Mouse (Mus musculus) liver, embryonic 15.5 days (tissue): ENCODE measurements at regions not wholly inside any gene's neighbourhood (a gene's known extent, or its start where the extent isn't known, plus 50 kb on each side); places are given as distances from the start of the nearest gene placed in this dataset.

ENCODE experiments used
- ATAC-seq: fragments of 200-750 bp; cut with Nextera tagmentation; 2 replicates; pipeline ENCODE4 v1.8.0; 2017; ENCODE audit warnings: moderate number of reproducible peaks, mild to moderate bottlenecking, moderate library complexity; ENCODE audit not compliant: insufficient read depth
- H3K27ac ChIP-seq: fragments of 300-500 bp; sonication (generic); replicated peaks from 2 replicates; pipeline ENCODE4 v1.5.1; 2015; ENCODE audit warnings: mild to moderate bottlenecking, inconsistent platforms
- H3K27me3 ChIP-seq: fragments of 300-500 bp; sonication (generic); 2 replicates; pipeline ENCODE4 v1.6.1; 2015; ENCODE audit warnings: mild to moderate bottlenecking, inconsistent platforms
- H3K36me3 ChIP-seq: fragments of 300-500 bp; sonication (generic); replicated peaks from 2 replicates; pipeline ENCODE4 v1.6.1; 2015; ENCODE audit warnings: moderate library complexity, mild to moderate bottlenecking, inconsistent platforms
- H3K4me1 ChIP-seq: fragments of 300-500 bp; sonication (generic); replicated peaks from 2 replicates; pipeline ENCODE4 v1.6.1; 2015; ENCODE audit warnings: inconsistent platforms
- H3K4me2 ChIP-seq: fragments of 300-500 bp; sonication (generic); 2 replicates; pipeline ENCODE4 v1.6.1; 2015; ENCODE audit warnings: moderate library complexity, mild to moderate bottlenecking, inconsistent platforms
- H3K4me3 ChIP-seq: fragments of 300-500 bp; sonication (generic); replicated peaks from 2 replicates; pipeline ENCODE4 v1.5.1; 2015; ENCODE audit warnings: mild to moderate bottlenecking, inconsistent platforms
- H3K9ac ChIP-seq: fragments of 300-500 bp; sonication (generic); 2 replicates; pipeline ENCODE4 v1.6.1; 2015; ENCODE audit warnings: moderate library complexity, mild to moderate bottlenecking, inconsistent platforms
- H3K9me3 ChIP-seq: fragments of 300-500 bp; sonication (generic); replicated peaks from 2 replicates; pipeline ENCODE4 v1.6.1; 2016; ENCODE audit warnings: inconsistent platforms
- WGBS: fragments of 180-500 bp; shearing (Covaris S2); methylation state at CpG from one replicate; pipeline ENCODE4 v1.1.7; 2015; ENCODE audit warnings: mixed read lengths; ENCODE audit not compliant: insufficient replicate concordance; 5-methylcytosine and 5-hydroxymethylcytosine counted together

DNA sequence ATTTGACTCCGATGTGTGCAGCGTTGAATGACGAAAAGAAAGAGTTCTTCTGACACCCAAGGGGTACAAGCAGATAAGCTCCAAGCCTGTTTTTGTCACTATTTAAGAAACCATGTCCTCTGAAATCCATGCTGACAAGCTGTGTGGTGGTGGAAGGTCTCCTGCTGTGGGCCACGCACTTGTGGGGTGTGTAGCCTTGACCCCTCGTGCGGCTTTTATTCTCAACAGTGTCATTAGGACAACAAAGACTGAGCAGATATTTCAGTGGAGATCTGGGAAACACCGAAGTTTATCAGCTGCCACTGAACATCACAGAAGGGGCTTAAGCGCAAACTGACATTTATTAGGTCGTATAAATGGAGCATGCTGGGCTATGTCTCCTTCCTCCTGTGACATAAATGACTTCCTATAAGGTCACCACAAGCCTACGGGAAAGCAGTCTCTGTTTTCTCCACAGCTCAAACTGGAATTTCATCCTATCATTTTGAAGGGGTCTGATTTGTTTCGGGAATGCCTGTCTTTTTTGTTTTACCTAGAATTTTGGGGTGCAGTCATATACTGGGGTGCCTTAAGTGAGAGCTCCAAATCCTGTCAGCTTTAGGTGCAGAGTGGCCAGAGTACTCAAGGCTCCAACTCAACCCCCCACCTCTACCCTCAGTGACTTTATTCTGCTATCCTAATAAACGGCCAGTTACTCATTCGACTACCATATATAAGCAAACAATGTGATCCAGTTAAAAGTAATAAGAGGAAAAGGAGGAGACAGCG, 262.9 kb upstream of the Gm5148 start:
- no peak overlapping the region for H3K4me2 ChIP-seq
- H3K4me3 ChIP-seq = no peak overlapping the region
- 55% methylated on average over 14 of the region's 14 CpGs for WGBS
- H3K27me3 ChIP-seq = no peaks in the 10 kb centered on the region
- no peaks in the 10 kb centered on the region for H3K4me1 ChIP-seq
- no peak overlapping the region for H3K9ac ChIP-seq
- ATAC-seq = no peak
- no peaks in the 10 kb centered on the region for H3K9me3 ChIP-seq
- no peak overlapping the region for H3K27ac ChIP-seq
- H3K36me3 ChIP-seq = no peaks in the 10 kb centered on the region

DNA sequence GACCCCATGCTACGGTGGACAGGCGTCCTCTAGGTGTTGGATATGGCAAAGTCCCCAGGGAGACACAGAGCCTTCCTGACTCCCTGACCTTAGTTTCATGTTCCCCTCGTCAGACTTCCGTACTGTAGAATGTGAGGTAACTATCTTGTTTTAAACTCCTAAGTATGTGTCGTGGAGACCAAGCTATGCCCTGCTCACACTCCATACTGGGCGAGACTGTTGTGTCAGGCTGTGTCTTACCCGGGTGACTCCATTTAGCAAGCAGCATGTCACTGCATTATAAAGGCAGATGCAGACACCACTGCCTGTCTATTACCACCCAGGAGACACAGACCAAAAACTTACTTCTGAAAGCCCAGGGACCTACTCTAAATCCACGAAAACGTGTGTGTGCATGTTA, 260.4 kb upstream of the Gm5148 start:
- Histone ChIP-seq H3K4me3 (no peak overlapping the region), H3K27me3 (no peaks in the 10 kb centered on the region), H3K9ac (no peak overlapping the region), H3K4me2 (no peak overlapping the region), H3K27ac (no peak overlapping the region), H3K36me3 (no peaks in the 10 kb centered on the region), H3K9me3 (no peaks in the 10 kb centered on the region), H3K4me1 (no peaks in the 10 kb centered on the region)
- WGBS = 69% methylated on average over 9 of the region's 9 CpGs
- no peak for ATAC-seq

DNA sequence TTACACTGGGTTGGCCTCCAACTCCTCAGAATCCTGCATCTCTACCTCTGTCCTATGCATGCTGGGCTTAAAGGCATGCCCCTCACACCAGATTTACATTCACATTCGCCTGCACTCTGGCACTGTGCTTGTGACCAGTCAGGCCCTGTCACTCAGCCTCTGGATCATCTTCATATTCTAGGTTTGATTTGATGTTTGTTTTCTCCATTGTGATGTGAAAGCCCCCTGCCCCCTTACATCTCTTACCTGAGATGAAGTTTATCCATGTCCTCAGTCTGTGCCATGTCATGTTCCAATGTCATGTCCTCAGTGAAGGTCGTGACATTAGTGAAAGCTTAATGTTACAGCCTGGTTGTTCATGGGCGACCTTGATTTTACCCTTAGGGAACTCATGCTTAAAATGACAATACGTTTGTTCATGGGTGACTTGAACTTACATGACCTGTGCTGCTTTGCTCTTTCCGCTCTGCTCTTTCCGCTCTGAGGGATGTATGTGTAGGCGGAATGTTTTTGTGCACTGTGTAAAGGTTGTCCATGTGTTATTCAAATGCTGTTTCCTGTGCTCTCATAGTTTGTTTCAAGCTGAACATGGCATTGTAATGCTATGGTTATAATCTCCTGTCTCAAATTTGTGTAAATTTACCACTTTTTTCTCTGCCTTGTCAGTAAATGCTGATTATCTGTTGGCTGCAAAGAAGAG, 257.3 kb upstream of the Gm5148 start:
- 67% methylated on average over 7 of the region's 7 CpGs for WGBS
- Histone ChIP-seq H3K27me3 (no peaks in the 10 kb centered on the region), H3K9me3 (no peaks in the 10 kb centered on the region), H3K36me3 (no peaks in the 10 kb centered on the region), H3K9ac (no peak overlapping the region), H3K4me3 (no peak overlapping the region), H3K4me2 (no peak overlapping the region), H3K4me1 (no peaks in the 10 kb centered on the region), H3K27ac (no peak overlapping the region)
- no peak for ATAC-seq

DNA sequence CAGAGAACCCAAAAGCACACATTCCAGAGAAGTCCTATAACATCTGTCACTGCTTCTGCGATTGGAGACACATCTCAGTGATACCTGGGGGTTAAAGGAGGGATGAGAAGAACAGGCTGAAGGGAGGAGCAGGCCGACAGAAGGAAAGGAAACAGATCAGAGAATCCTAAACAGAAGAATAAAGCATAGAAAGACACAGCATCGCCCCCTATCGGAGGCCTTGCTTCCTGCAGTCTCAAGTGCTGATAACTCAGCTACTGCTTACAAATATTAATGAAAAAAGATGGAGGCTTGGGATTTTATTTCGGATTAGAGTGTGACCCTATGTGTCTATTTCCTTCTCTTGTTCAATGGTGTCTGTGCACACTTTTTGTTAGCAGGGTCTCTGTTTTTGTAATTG, 255.6 kb upstream of the Gm5148 start:
- Histone ChIP-seq H3K27ac (no peak overlapping the region), H3K36me3 (no peaks in the 10 kb centered on the region), H3K4me1 (0 out of 2 replicates have a peak, but pooled peaks cover 5% of the 10 kb centered on the region), H3K4me2 (no peak overlapping the region), H3K9ac (no peak overlapping the region), H3K4me3 (no peak overlapping the region), H3K9me3 (no peaks in the 10 kb centered on the region), H3K27me3 (no peaks in the 10 kb centered on the region)
- WGBS = 33% methylated on average over 5 of the region's 5 CpGs
- no peak for ATAC-seq

DNA sequence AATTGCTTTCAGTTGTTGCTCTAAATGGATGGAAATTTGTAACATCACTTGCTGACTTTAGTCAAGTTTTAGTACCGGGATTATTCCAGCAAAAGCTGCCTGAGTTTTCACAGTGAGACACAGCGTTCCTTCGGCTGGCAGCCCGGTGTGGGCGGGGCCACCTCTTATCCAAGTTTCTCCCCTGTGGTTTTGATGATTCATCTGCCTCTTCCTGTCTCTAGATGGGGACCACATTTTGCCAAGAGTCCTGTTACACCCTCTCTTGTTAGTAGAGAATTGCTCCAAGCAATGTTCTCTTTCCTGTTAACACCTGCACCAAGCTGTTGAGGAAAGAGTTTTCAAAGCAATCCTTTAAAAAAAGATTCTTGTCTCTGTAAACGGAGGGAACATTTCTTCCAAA, 254.2 kb upstream of the Gm5148 start:
- WGBS = 10% methylated on average over 6 of the region's 6 CpGs
- ATAC-seq = no peak
- no peak overlapping the region for H3K27ac ChIP-seq
- no peak overlapping the region for H3K9ac ChIP-seq
- H3K4me1 ChIP-seq = 0 out of 2 replicates have a peak, but pooled peaks cover 5% of the 10 kb centered on the region
- no peaks in the 10 kb centered on the region for H3K36me3 ChIP-seq
- no peaks in the 10 kb centered on the region for H3K27me3 ChIP-seq
- peak overlapping the region; percentile 4; the same call in 1 of the 2 replicates for H3K4me2 ChIP-seq
- H3K4me3 ChIP-seq = no peak overlapping the region
- no peaks in the 10 kb centered on the region for H3K9me3 ChIP-seq

DNA sequence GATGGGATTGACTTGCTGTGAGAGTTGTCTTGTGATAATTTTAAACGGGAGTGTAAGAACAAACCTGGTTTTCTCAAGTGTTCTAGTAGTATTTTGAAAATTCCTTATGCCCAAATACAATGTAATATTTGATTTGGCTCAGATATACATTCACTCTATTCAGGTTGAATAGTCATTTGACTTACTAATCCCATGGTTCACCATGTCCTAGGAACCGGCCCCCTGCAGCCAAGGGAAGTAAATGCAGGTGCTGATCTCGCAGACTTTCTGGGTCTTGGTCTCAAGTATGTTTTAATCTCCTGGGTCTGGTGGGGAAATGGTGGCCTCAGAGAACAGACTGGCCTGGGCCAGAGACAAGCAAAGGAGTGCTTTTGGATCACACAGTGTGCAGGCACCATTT, 253.2 kb upstream of the Gm5148 start:
- Histone ChIP-seq H3K4me2 (no peak overlapping the region), H3K4me1 (0 out of 2 replicates have a peak, but pooled peaks cover 5% of the 10 kb centered on the region), H3K4me3 (no peak overlapping the region), H3K36me3 (no peaks in the 10 kb centered on the region), H3K9me3 (no peaks in the 10 kb centered on the region), H3K9ac (no peak overlapping the region), H3K27me3 (no peaks in the 10 kb centered on the region), H3K27ac (no peak overlapping the region)
- 43% methylated on average over 3 of the region's 3 CpGs for WGBS
- ATAC-seq = no peak

DNA sequence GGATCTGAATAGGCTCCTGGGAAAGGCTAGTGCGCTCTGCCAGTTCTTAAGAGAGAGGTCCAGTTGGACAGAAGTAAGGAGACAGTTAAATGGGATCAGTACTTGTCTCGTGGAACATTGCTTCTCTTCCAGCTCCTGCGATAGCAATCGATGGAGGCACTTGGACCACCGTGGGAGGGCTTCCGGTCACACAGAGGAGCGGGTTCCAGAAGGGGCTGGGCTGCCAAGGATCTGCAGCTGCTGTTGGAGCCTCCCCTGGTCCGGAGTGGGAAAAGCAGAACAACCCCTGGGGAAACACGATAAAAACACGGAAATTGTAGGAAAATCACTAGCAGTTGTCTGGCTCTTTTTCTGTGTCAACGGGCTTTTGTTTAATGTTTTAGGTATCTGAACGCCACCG, 252.3 kb upstream of the Gm5148 start:
- WGBS = 24% methylated on average over 13 of the region's 13 CpGs
- ATAC-seq = no peak
- Histone ChIP-seq H3K4me3 (no peak overlapping the region), H3K4me1 (0 out of 2 replicates have a peak, but pooled peaks cover 5% of the 10 kb centered on the region), H3K4me2 (no peak overlapping the region), H3K27me3 (no peaks in the 10 kb centered on the region), H3K36me3 (no peaks in the 10 kb centered on the region), H3K9me3 (no peaks in the 10 kb centered on the region), H3K27ac (no peak overlapping the region), H3K9ac (no peak overlapping the region)

DNA sequence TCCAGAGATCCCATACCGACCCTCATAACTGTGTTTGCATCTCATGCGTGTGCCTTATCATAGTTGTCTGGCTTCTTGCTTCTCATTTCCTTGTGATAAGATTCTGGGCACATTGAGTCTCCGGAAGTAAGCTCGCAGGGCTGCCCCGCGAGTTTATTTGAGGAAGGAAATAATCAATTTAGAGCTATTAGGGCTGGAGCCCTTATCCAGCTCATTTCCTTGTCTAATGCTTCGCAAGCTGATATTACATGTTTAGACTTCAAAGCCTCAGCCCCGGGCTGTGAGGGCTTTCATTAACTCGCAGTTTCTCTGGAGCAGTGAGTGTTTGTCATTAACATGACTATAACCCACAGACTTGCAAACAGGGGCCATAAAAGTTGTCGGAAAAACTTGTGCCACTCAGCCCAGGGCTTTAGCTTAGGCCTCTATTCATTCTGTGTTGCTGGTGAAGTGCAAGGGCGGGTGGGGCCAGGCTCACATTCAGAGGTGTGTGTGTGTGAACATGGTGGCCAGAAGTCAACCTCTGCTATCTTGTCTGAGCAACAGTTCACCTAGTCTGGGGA, 251.0 kb upstream of the Gm5148 start:
- Histone ChIP-seq H3K4me1 (0 out of 2 replicates have a peak, but pooled peaks cover 5% of the 10 kb centered on the region), H3K9ac (no peak overlapping the region), H3K27me3 (no peaks in the 10 kb centered on the region), H3K27ac (no peak overlapping the region), H3K36me3 (no peaks in the 10 kb centered on the region), H3K4me3 (no peak overlapping the region), H3K9me3 (no peaks in the 10 kb centered on the region), H3K4me2 (no peak overlapping the region)
- no peak for ATAC-seq
- WGBS = 10% methylated on average over 11 of the region's 11 CpGs

DNA sequence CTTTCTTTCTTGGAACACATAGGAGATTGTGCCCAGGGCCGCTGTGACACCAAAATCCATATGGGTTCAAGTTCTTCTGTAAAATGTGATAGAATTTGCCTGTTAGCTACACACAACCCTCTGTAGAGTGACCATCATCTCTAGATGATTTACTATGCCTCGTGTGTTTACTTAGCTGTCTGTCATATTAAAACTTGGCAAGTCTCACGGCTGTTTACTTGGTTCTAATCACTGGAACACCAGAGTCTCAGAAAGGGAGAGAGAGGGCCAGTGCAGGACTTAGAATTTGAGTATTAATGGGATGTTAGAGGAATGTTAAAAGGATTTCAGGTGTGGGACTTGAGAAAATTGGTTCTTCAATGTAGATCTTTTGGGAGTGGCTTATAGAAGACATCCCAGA, 248.6 kb upstream of the Gm5148 start:
- Histone ChIP-seq H3K9me3 (no peaks in the 10 kb centered on the region), H3K27me3 (no peaks in the 10 kb centered on the region), H3K4me1 (0 out of 2 replicates have a peak, but pooled peaks cover 5% of the 10 kb centered on the region), H3K36me3 (no peaks in the 10 kb centered on the region), H3K27ac (no peak overlapping the region), H3K9ac (no peak overlapping the region), H3K4me3 (no peak overlapping the region), H3K4me2 (no peak overlapping the region)
- 47% methylated on average over 3 of the region's 3 CpGs for WGBS
- ATAC-seq = no peak

DNA sequence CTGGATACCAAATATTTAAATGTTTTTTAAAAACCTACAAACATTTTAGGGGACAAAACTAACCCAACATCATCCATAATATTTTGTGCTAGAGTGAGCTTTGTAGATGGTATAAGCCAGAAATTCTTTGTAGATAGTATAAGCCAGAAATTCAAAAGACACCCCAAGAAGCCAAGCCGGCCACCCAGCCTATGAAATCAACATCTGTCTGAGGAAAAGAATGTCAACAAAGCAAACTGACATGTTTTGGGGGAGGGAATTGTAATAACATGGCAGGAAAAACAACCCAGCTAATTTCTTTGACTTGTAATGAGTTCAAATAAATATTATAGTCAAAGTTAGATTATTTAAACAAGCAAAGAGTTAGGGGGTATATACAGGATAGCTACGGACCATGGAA, 246.9 kb upstream of the Gm5148 start:
- WGBS = 44% methylated on average over 2 of the region's 2 CpGs
- no peak overlapping the region for H3K4me2 ChIP-seq
- ATAC-seq = no peak
- no peaks in the 10 kb centered on the region for H3K36me3 ChIP-seq
- H3K9me3 ChIP-seq = no peaks in the 10 kb centered on the region
- no peak overlapping the region for H3K4me3 ChIP-seq
- no peak overlapping the region for H3K27ac ChIP-seq
- H3K9ac ChIP-seq = no peak overlapping the region
- H3K4me1 ChIP-seq = 0 out of 2 replicates have a peak, but pooled peaks cover 5% of the 10 kb centered on the region
- H3K27me3 ChIP-seq = no peaks in the 10 kb centered on the region

DNA sequence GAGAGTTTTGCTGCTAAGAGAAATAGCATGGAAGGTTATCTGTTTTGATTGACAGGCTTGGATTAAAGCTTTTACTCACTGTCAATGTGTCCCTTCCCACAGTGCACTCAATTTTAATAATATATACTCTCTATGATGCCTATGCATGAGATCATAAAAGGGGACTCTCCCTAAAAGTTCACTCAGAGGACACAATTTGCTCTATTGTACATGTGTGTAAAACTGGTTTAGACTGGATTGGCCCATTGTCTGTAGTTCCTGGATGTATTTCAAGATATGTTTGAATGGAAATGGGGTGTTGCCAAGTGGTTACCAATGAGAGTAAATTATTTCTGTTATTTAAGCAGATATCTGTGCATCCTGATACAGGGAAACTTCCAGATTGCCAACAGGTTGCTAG, 244.4 kb upstream of the Gm5148 start:
- H3K36me3 ChIP-seq = no peaks in the 10 kb centered on the region
- ATAC-seq = no peak
- H3K9me3 ChIP-seq = no peaks in the 10 kb centered on the region
- no peak overlapping the region for H3K27ac ChIP-seq
- H3K27me3 ChIP-seq = no peaks in the 10 kb centered on the region
- no peaks in the 10 kb centered on the region for H3K4me1 ChIP-seq
- H3K4me2 ChIP-seq = no peak overlapping the region
- H3K4me3 ChIP-seq = no peak overlapping the region
- H3K9ac ChIP-seq = no peak overlapping the region
